Mouse (Mus musculus) forebrain, embryonic 13.5 days (tissue): ENCODE measurements around the gene Psmd4. TPM values are rescaled to one million over a fixed set of nuclear protein-coding genes. Genes with fewer than 3 reads are reported as not detected.

Source experiments
- ATAC-seq: fragments of 200-750 bp; cut with Nextera tagmentation; 2 replicates; pipeline ENCODE4 v1.8.0; 2017
- H3K27ac ChIP-seq: fragments of 300-500 bp; sonication (generic); 2 replicates; pipeline ENCODE4 v1.5.1; 2015; ENCODE audit warnings: inconsistent platforms, mild to moderate bottlenecking, moderate library complexity
- H3K27me3 ChIP-seq: fragments of 300-500 bp; sonication (generic); 2 replicates; pipeline ENCODE4 v1.6.1; 2015; ENCODE audit warnings: mild to moderate bottlenecking, inconsistent platforms
- H3K36me3 ChIP-seq: fragments of 300-500 bp; sonication (generic); 2 replicates; pipeline ENCODE4 v1.6.1; 2015; ENCODE audit warnings: mild to moderate bottlenecking, inconsistent platforms; ENCODE audit not compliant: poor library complexity, severe bottlenecking
- H3K4me1 ChIP-seq: fragments of 300-500 bp; sonication (generic); 2 replicates; pipeline ENCODE4 v1.6.1; 2015; ENCODE audit warnings: inconsistent platforms
- H3K4me2 ChIP-seq: fragments of 300-500 bp; sonication (generic); 2 replicates; pipeline ENCODE4 v1.6.1; 2015; ENCODE audit warnings: inconsistent platforms, mild to moderate bottlenecking, moderate library complexity
- H3K4me3 ChIP-seq: fragments of 300-500 bp; sonication (generic); 2 replicates; pipeline ENCODE4 v1.5.1; 2015; ENCODE audit warnings: mild to moderate bottlenecking, inconsistent platforms
- H3K9ac ChIP-seq: fragments of 300-500 bp; sonication (generic); 2 replicates; pipeline ENCODE4 v1.6.1; 2015; ENCODE audit warnings: mild to moderate bottlenecking, inconsistent platforms
- H3K9me3 ChIP-seq: fragments of 300-500 bp; sonication (generic); replicated peaks from 2 replicates; pipeline ENCODE4 v1.6.1; 2016; ENCODE audit warnings: inconsistent platforms
- WGBS: fragments of 180-500 bp; shearing (Covaris S2); methylation state at CpG from one replicate; pipeline ENCODE4 v1.1.7; 2015; 5-methylcytosine and 5-hydroxymethylcytosine counted together
- microRNA-seq: library from miRNA; unstranded; fragments of <30 nt; microRNA quantifications from one replicate; pipeline ENCODE4, GENCODE M21; 2016
- polyA plus RNA-seq: library from polyadenylated mRNA; unstranded; fragments of >200 nt; fragmentation: Nextera tagmentation; extraction: Ambion mirVana; gene quantifications from 2 replicates; pipeline ENCODE4 v1.2.1, GENCODE M21; 2015

Gene Psmd4
- polyA plus RNA-seq, 1 experiment from 2014 or later: 299 TPM

- H3K27me3 ChIP-seq: no peaks in the 10 kb centered on the region
- no peak for ATAC-seq
- peak overlapping the region; percentile 40; the same call in 1 of the 2 replicates for H3K27ac ChIP-seq
- no peak overlapping the region for H3K9ac ChIP-seq
- peaks cover 19% of the 10 kb centered on the region; the same call in 1 of the 2 replicates for H3K4me1 ChIP-seq
- no peak overlapping the region for H3K4me3 ChIP-seq
- no peak overlapping the region for H3K4me2 ChIP-seq
- H3K36me3 ChIP-seq: peaks cover 95% of the 10 kb centered on the region
- no peaks in the 10 kb centered on the region for H3K9me3 ChIP-seq
Measured at GRCm38 (mm10) chr3:95003273-95003672, 39.1 kb downstream of the Psmd4 start.

GRCm38 (mm10) chr3:95002569-95002968 is 39.8 kb downstream of the Psmd4 start:
- Histone ChIP-seq H3K27ac (peak overlapping the region; percentile 40), H3K27me3 (no peaks in the 10 kb centered on the region), H3K9ac (no peak overlapping the region), H3K4me2 (no peak overlapping the region), H3K36me3 (peaks cover 94% of the 10 kb centered on the region), H3K4me3 (no peak overlapping the region), H3K4me1 (peaks cover 17% of the 10 kb centered on the region; the same call in 1 of the 2 replicates), H3K9me3 (no peaks in the 10 kb centered on the region)
- 37% methylated on average over 4 of the region's 4 CpGs for WGBS
- peak; percentile 37; the same call in 1 of the 2 replicates for ATAC-seq

- no peak overlapping the region for H3K9ac ChIP-seq
- 35% methylated on average over 2 of the region's 2 CpGs for WGBS
- no peak for ATAC-seq
- peaks cover 99% of the 10 kb centered on the region for H3K36me3 ChIP-seq
- H3K4me1 ChIP-seq: no peaks in the 10 kb centered on the region
- H3K27me3 ChIP-seq: no peaks in the 10 kb centered on the region
- no peak overlapping the region for H3K4me3 ChIP-seq
- no peak overlapping the region for H3K27ac ChIP-seq
- no peaks in the 10 kb centered on the region for H3K9me3 ChIP-seq
- H3K4me2 ChIP-seq: no peak overlapping the region
Measured at GRCm38 (mm10) chr3:94996946-94997345, 45.5 kb downstream of the Psmd4 start.

GRCm38 (mm10) chr3:94989159-94989761 is 53.2 kb downstream of the Psmd4 start:
- ATAC-seq: no peak
- Histone ChIP-seq H3K9ac (no peak overlapping the region), H3K4me2 (no peak overlapping the region), H3K9me3 (no peaks in the 10 kb centered on the region), H3K27me3 (no peaks in the 10 kb centered on the region), H3K4me1 (0 out of 2 replicates have a peak, but pooled peaks cover 9% of the 10 kb centered on the region), H3K27ac (0 out of 2 replicates have a peak overlapping the region, but pooled peaks have one; percentile 14), H3K36me3 (peaks cover 62% of the 10 kb centered on the region), H3K4me3 (no peak overlapping the region)
- WGBS: 66% methylated on average over 9 of the region's 9 CpGs

- Histone ChIP-seq H3K9me3 (no peaks in the 10 kb centered on the region), H3K27me3 (no peaks in the 10 kb centered on the region), H3K4me2 (no peak overlapping the region), H3K9ac (no peak overlapping the region), H3K4me3 (no peak overlapping the region), H3K36me3 (peaks cover 58% of the 10 kb centered on the region), H3K4me1 (0 out of 2 replicates have a peak, but pooled peaks cover 9% of the 10 kb centered on the region), H3K27ac (no peak overlapping the region)
- no peak for ATAC-seq
Measured at GRCm38 (mm10) chr3:94987578-94987977, 54.8 kb downstream of the Psmd4 start.

GRCm38 (mm10) chr3:94985513-94985912 is 56.9 kb downstream of the Psmd4 start:
- Histone ChIP-seq H3K9ac (no peak overlapping the region), H3K4me2 (no peak overlapping the region), H3K9me3 (no peaks in the 10 kb centered on the region), H3K36me3 (peaks cover 49% of the 10 kb centered on the region), H3K27ac (no peak overlapping the region), H3K4me1 (0 out of 2 replicates have a peak, but pooled peaks cover 9% of the 10 kb centered on the region), H3K4me3 (no peak overlapping the region), H3K27me3 (no peaks in the 10 kb centered on the region)
- ATAC-seq: no peak
- WGBS: 97% methylated on average over 2 of the region's 2 CpGs

- Histone ChIP-seq H3K27ac (no peak overlapping the region), H3K4me1 (0 out of 2 replicates have a peak, but pooled peaks cover 9% of the 10 kb centered on the region), H3K27me3 (no peaks in the 10 kb centered on the region), H3K9me3 (no peaks in the 10 kb centered on the region), H3K9ac (no peak overlapping the region), H3K4me2 (no peak overlapping the region), H3K4me3 (no peak overlapping the region), H3K36me3 (peaks cover 45% of the 10 kb centered on the region)
- WGBS: 91% methylated on average over 11 of the region's 11 CpGs
- no peak for ATAC-seq
Measured at GRCm38 (mm10) chr3:94984312-94984711, 58.1 kb downstream of the Psmd4 start.

Small RNA genes lying within 50 kb of the gene (microRNA-seq; reads per million reads assigned to microRNA genes)
- 1.9 reads per million for gene Mir7013

Other genes starting within 250 kb of the Psmd4 start
- gene Pogz, start 205.0 kb downstream of the Psmd4 start, polyA plus RNA-seq: 25.1 and 25.6 TPM in 2 replicates
- gene Psmb4, start 155.7 kb downstream of the Psmd4 start, polyA plus RNA-seq: 390 and 393 TPM in 2 replicates
- 7.6 and 9.0 TPM in 2 replicates for gene Selenbp1, start 109.6 kb downstream of the Psmd4 start, polyA plus RNA-seq
- gene Rfx5, start 88.5 kb downstream of the Psmd4 start, polyA plus RNA-seq: 4.3 TPM in 2 replicates
- 23.6 and 25.5 TPM in 2 replicates for gene Pi4kb, start 67.9 kb downstream of the Psmd4 start, polyA plus RNA-seq
- gene Zfp687, start 27.2 kb downstream of the Psmd4 start, polyA plus RNA-seq: 26.6 and 27.8 TPM in 2 replicates
- gene Pip5k1a, start 64.3 kb upstream of the Psmd4 start, polyA plus RNA-seq: 20.4 and 20.6 TPM in 2 replicates
- gene Vps72, start 68.4 kb upstream of the Psmd4 start, polyA plus RNA-seq: 266 and 271 TPM in 2 replicates
- 0.72 and 0.81 TPM in 2 replicates for gene Tmod4, start 81.9 kb upstream of the Psmd4 start, polyA plus RNA-seq
- gene Scnm1, start 91.4 kb upstream of the Psmd4 start, polyA plus RNA-seq: 99.5 and 106 TPM in 2 replicates
- gene Lysmd1, start 91.5 kb upstream of the Psmd4 start, polyA plus RNA-seq: 29.6 and 30.8 TPM in 2 replicates
- 1.1 and 1.2 TPM in 2 replicates for gene Tnfaip8l2, start 99.7 kb upstream of the Psmd4 start, polyA plus RNA-seq
- 14.1 and 14.6 TPM in 2 replicates for gene Sema6c, start 117.8 kb upstream of the Psmd4 start, polyA plus RNA-seq
- 7.7 and 8.5 TPM in 2 replicates for gene Gabpb2, start 175.3 kb upstream of the Psmd4 start, polyA plus RNA-seq
- gene Cdc42se1, start 186.1 kb upstream of the Psmd4 start, polyA plus RNA-seq: 92.3 and 96.3 TPM in 2 replicates
- gene Mllt11, start 189.6 kb upstream of the Psmd4 start, polyA plus RNA-seq: 174 and 191 TPM in 2 replicates
- gene Gm128, start 199.0 kb upstream of the Psmd4 start, polyA plus RNA-seq: 0.19 and 0.38 TPM in 2 replicates
- not detected in 2 replicates for gene Bnipl, start 208.6 kb upstream of the Psmd4 start, polyA plus RNA-seq
- 39.6 and 40.0 TPM in 2 replicates for gene Mindy1, start 238.7 kb upstream of the Psmd4 start, polyA plus RNA-seq
- gene Prune1, start 239.5 kb upstream of the Psmd4 start, polyA plus RNA-seq: 28.4 and 32.7 TPM in 2 replicates